Mouse (Mus musculus): ENCODE results near the gene Asap3. TPM values are rescaled to one million over a fixed set of nuclear protein-coding genes. Genes with fewer than 3 reads are reported as not detected.

Gene Asap3
- polyA plus RNA-seq, 1 experiment from 2014 or later = 4.8 TPM

DNA sequence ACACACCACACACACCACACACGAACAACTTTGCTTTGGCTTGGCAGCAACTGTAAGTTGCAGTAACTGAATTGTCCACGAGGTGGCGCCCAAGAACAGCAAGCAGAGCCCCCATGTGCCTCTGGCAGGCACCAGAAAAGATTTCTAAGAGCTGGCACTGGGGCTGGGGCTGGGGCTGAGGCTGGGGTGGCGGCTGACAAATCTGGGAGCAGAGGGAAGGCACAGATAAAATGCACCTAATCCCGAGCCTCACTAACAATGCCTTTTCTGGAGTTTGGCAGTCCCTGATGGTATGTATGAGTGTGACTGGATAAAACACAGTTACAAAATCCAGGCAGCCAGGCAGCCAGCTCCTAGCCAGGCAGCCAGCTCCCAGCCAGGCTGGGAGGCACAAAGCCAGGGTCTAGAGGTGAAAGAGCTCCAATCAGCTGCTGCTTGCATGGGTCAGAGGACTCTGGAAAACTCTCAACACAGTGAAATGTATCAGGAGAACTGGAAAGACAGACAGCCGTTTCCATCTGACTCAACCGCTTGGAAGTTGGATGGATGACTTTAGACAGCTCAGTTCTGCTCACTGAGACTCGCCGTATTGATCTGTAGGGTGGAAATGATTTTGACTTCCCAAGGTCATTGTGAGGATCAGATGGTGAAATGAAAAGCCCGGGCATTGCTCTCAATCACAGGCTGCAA lies 54.5 kb downstream of the Asap3 start:
- DNase-seq (peak; percentile 90), ATAC-seq (peak; percentile 75)
- Histone ChIP-seq H3K9me3 (ENCODE audit: low read length) (no peaks in the 10 kb centered on the region), H3K4me3 (ENCODE audit: low read depth, low read length) (no peak overlapping the region), H3K27me3 (ENCODE audit: insufficient read depth, low read length) (no peaks in the 10 kb centered on the region), H3K4me1 (ENCODE audit: insufficient read depth) (0 out of 2 replicates have a peak, but pooled peaks cover 5% of the 10 kb centered on the region), H3K9ac (replicated peaks) (no peak overlapping the region), H3K36me3 (replicated peaks; ENCODE audit: insufficient read depth, low read length) (no peaks in the 10 kb centered on the region), H3K4me2 (ENCODE audit: low read depth, low read length) (no peak overlapping the region), H3K27ac (ENCODE audit: low read depth) (0 out of 2 replicates have a peak overlapping the region, but pooled peaks have one; percentile 60)
- no peak for TF ChIP-seq EP300 (IDR thresholded peaks at IDR 0.05; ENCODE audit: low read depth)
- TF ChIP-seq CTCF (IDR thresholded peaks at IDR 0.05; ENCODE audit: low read depth) = peak; percentile 95
- 30% methylated on average over 10 of the region's 10 CpGs for WGBS (ENCODE audit: insufficient replicate concordance)

DNA sequence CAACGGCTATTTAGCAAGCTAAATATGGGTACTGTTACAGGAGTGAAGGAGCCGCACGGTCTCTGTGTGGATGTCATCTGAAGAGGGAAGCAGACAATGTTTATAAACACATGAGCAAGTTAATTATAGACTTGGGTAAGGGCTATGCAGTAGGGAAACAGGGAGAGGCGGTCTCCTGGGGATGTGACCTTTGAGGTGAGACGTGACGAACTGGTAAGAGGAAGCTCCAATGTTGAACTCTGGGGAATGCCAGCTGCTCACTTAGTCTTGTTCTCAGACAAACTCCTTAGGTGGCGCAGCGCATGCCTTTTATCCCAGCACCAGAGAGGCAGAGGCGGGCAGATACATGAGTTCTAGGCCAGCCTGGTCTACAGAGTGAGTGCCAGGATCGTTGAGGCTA lies 55.7 kb downstream of the Asap3 start:
- DNase-seq (no peak), ATAC-seq (no peak)
- WGBS (ENCODE audit: insufficient replicate concordance) = 57% methylated on average over 10 of the region's 10 CpGs
- Histone ChIP-seq H3K9me3 (ENCODE audit: low read length) (no peaks in the 10 kb centered on the region), H3K27me3 (ENCODE audit: insufficient read depth, low read length) (no peaks in the 10 kb centered on the region), H3K4me1 (ENCODE audit: insufficient read depth) (peaks cover 4% of the 10 kb centered on the region; the same call in 1 of the 2 replicates), H3K27ac (ENCODE audit: low read depth) (no peak overlapping the region), H3K4me3 (ENCODE audit: low read depth, low read length) (no peak overlapping the region), H3K4me2 (ENCODE audit: low read depth, low read length) (no peak overlapping the region), H3K36me3 (replicated peaks; ENCODE audit: insufficient read depth, low read length) (no peaks in the 10 kb centered on the region), H3K9ac (replicated peaks) (no peak overlapping the region)
- TF ChIP-seq CTCF (IDR thresholded peaks at IDR 0.05; ENCODE audit: low read depth) (no peak), EP300 (IDR thresholded peaks at IDR 0.05; ENCODE audit: low read depth) (no peak)

DNA sequence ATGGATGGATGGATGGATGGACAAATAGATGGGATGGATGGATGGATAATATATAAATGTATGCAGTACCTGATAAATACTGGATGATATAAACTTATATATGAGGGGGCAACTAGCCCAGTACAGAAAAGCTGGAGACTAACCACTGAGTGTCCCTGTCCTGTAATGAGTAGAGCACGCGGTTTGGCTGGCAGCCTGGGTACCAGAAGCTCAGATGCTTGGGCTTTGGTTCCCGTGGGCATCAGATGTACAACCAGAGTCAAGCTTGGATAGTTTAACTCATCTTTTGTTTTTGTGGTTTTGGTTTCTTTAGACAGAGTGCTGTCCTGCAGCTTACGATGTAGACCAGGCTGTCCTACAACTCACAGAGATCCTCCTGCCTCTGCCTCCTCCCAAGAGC lies 57.4 kb downstream of the Asap3 start:
- 69% methylated on average over 4 of the region's 4 CpGs for WGBS (ENCODE audit: insufficient replicate concordance)
- Histone ChIP-seq H3K4me3 (ENCODE audit: low read depth, low read length) (no peak overlapping the region), H3K36me3 (replicated peaks; ENCODE audit: insufficient read depth, low read length) (no peaks in the 10 kb centered on the region), H3K4me1 (ENCODE audit: insufficient read depth) (peaks cover 4% of the 10 kb centered on the region; the same call in 1 of the 2 replicates), H3K27ac (ENCODE audit: low read depth) (no peak overlapping the region), H3K4me2 (ENCODE audit: low read depth, low read length) (no peak overlapping the region), H3K27me3 (ENCODE audit: insufficient read depth, low read length) (no peaks in the 10 kb centered on the region), H3K9ac (replicated peaks) (no peak overlapping the region), H3K9me3 (ENCODE audit: low read length) (no peaks in the 10 kb centered on the region)
- DNase-seq = no peak
- TF ChIP-seq CTCF (IDR thresholded peaks at IDR 0.05; ENCODE audit: low read depth) (no peak), EP300 (IDR thresholded peaks at IDR 0.05; ENCODE audit: low read depth) (no peak)
- no peak for ATAC-seq

DNA sequence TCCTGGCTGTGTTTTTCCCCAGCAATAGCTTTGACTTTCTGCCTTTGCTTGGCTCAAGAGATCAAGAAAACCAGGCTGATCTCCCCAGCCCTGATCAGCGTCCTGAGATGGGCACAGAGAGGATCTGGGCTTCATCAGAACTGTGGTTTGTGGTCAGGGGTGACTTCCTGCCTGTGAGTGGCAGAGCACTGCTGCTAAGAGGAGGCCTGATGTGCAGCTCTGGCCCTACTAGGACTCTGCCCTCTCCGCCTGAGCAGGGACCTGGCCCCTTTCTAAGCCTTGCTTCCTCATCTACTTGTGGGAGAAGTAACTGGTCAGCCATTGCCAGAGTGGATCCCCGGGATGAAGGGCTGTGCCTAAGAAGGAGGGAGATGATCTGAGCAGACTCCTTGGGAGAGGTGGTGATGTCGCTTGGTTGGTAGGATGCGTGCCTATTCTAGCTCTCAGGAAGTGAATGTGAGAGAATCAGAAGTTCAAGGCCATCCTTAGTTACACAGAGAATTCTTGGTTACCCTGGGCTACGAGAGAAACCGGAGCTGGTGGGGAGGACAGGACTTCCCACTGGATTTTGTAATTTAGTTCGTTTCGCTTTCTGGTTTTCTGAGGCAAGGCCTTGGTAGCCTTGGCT lies 60.7 kb downstream of the Asap3 start:
- Histone ChIP-seq H3K4me2 (ENCODE audit: low read depth, low read length) (no peak overlapping the region; the same call in 1 of the 2 replicates), H3K9ac (replicated peaks) (no peak overlapping the region), H3K36me3 (replicated peaks; ENCODE audit: insufficient read depth, low read length) (no peaks in the 10 kb centered on the region), H3K27ac (ENCODE audit: low read depth) (no peak overlapping the region), H3K9me3 (ENCODE audit: low read length) (no peaks in the 10 kb centered on the region), H3K27me3 (ENCODE audit: insufficient read depth, low read length) (no peaks in the 10 kb centered on the region), H3K4me3 (ENCODE audit: low read depth, low read length) (no peak overlapping the region), H3K4me1 (ENCODE audit: insufficient read depth) (peaks cover 4% of the 10 kb centered on the region; the same call in 1 of the 2 replicates)
- TF ChIP-seq CTCF (IDR thresholded peaks at IDR 0.05; ENCODE audit: low read depth) = no peak
- no peak for TF ChIP-seq EP300 (IDR thresholded peaks at IDR 0.05; ENCODE audit: low read depth)
- DNase-seq = peak; percentile 55
- WGBS (ENCODE audit: insufficient replicate concordance) = 35% methylated on average over 9 of the region's 9 CpGs
- ATAC-seq = peak; percentile 54; the same call in 1 of the 2 replicates

DNA sequence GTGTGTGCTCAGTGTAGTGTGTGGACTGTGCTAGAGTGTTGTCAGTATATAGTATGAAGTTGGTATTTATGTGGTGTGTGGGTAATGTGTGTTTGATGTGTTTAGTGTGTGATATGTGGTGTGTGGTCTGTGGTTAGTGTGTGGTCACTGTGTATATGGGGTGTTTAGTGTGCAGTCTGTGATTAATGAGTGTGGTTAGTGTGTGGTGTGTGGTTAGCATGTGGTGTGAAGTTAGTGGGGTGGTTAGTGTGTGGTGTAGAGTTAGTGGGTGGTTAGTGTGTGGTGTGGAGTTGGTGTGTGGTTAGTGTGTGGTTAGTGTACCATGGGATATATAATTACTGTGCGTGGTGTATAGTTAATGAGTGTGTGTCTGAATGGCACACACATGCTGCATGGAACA lies 62.7 kb downstream of the Asap3 start:
- H3K27ac ChIP-seq (ENCODE audit: low read depth) = no peak overlapping the region
- no peak overlapping the region for H3K9ac ChIP-seq (replicated peaks)
- DNase-seq (no peak), ATAC-seq (no peak)
- H3K4me2 ChIP-seq (ENCODE audit: low read depth, low read length) = no peak overlapping the region
- H3K36me3 ChIP-seq (replicated peaks; ENCODE audit: insufficient read depth, low read length) = peaks cover 4% of the 10 kb centered on the region; the same call in 1 of the 2 replicates
- H3K4me3 ChIP-seq (ENCODE audit: low read depth, low read length) = no peak overlapping the region
- H3K27me3 ChIP-seq (ENCODE audit: insufficient read depth, low read length) = no peaks in the 10 kb centered on the region
- H3K4me1 ChIP-seq (ENCODE audit: insufficient read depth) = peaks cover 4% of the 10 kb centered on the region; the same call in 1 of the 2 replicates
- WGBS (ENCODE audit: insufficient replicate concordance) = 57% methylated on average over 1 of the region's 1 CpGs
- TF ChIP-seq CTCF (IDR thresholded peaks at IDR 0.05; ENCODE audit: low read depth) (no peak), EP300 (IDR thresholded peaks at IDR 0.05; ENCODE audit: low read depth) (no peak)
- H3K9me3 ChIP-seq (ENCODE audit: low read length) = peaks cover 5% of the 10 kb centered on the region; the same call in 1 of the 2 replicates

DNA sequence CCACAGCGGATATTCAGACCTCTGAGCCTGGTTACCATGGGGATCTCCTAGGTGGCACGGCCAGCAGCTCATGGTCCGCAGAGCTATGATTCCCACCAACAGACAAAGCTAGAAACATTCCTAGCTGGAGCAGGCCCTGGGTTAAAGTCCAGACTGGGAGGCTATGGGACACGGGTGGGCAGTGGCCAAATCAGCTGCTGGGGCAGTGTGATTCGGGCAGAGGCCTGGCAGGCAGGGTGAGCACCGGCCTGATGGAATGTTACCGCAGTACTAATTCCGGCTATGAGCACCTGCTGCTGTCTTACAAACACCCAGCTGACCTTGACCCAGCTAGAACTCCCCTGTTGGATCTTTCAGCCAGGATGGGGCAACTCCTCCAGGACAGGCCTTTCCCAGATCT lies 64.5 kb downstream of the Asap3 start:
- Histone ChIP-seq H3K4me1 (ENCODE audit: insufficient read depth) (peaks cover 4% of the 10 kb centered on the region; the same call in 1 of the 2 replicates), H3K36me3 (replicated peaks; ENCODE audit: insufficient read depth, low read length) (peaks cover 4% of the 10 kb centered on the region; the same call in 1 of the 2 replicates), H3K27me3 (ENCODE audit: insufficient read depth, low read length) (no peaks in the 10 kb centered on the region), H3K27ac (ENCODE audit: low read depth) (no peak overlapping the region), H3K4me3 (ENCODE audit: low read depth, low read length) (no peak overlapping the region), H3K4me2 (ENCODE audit: low read depth, low read length) (no peak overlapping the region), H3K9ac (replicated peaks) (no peak overlapping the region), H3K9me3 (ENCODE audit: low read length) (peaks cover 5% of the 10 kb centered on the region; the same call in 1 of the 2 replicates)
- DNase-seq (no peak), ATAC-seq (no peak)
- WGBS (ENCODE audit: insufficient replicate concordance) = 79% methylated on average over 8 of the region's 8 CpGs
- TF ChIP-seq CTCF (IDR thresholded peaks at IDR 0.05; ENCODE audit: low read depth) (no peak), EP300 (IDR thresholded peaks at IDR 0.05; ENCODE audit: low read depth) (no peak)

Data from liver, postnatal 0 days (tissue).